Mouse (Mus musculus): ENCODE measurements around the gene Erbb4.

Gene Erbb4

GRCm38 (mm10) chr1:69107485-69108158 lies at the start of gene Erbb4:
Erbb4 (minus strand) TSS chr1:69108059.
- no peak for DNase-seq

- no peak for DNase-seq
These were observed 49.5 kb upstream of the Erbb4 start for GRCm38 (mm10) chr1:69157346-69157745.

- DNase-seq: no peak
These were observed 33.5 kb upstream of the Erbb4 start for GRCm38 (mm10) chr1:69141341-69141740.

GRCm38 (mm10) chr1:69139519-69139868 lies 31.6 kb upstream of the Erbb4 start:
- DNase-seq: no peak

GRCm38 (mm10) chr1:69138856-69139518 lies 31.1 kb upstream of the Erbb4 start:
- DNase-seq: peak; percentile 6 to 42

GRCm38 (mm10) chr1:69124147-69124848 lies 16.4 kb upstream of the Erbb4 start:
- no peak for DNase-seq

- DNase-seq: no peak
These were observed 10.5 kb upstream of the Erbb4 start for GRCm38 (mm10) chr1:69118249-69118938.

GRCm38 (mm10) chr1:69108159-69108925 lies 483 bp upstream of the Erbb4 start:
- peak; percentile 55 to 59 for DNase-seq

- peak in 1 of 2 experiments; percentile 4 for DNase-seq
These were observed 860 bp downstream of the Erbb4 start for GRCm38 (mm10) chr1:69106937-69107461.

GRCm38 (mm10) chr1:69106322-69106761 lies 1.5 kb downstream of the Erbb4 start:
- DNase-seq: peak; percentile 19 to 21

- DNase-seq: peak; percentile 32 to 53
These were observed 2.2 kb downstream of the Erbb4 start for GRCm38 (mm10) chr1:69105493-69106321.

GRCm38 (mm10) chr1:69105096-69105492 lies 2.8 kb downstream of the Erbb4 start:
- DNase-seq: no peak

GRCm38 (mm10) chr1:69103211-69103706 lies 4.6 kb downstream of the Erbb4 start:
- no peak for DNase-seq

- DNase-seq: no peak
These were observed 6.2 kb downstream of the Erbb4 start for GRCm38 (mm10) chr1:69101670-69102069.

- DNase-seq: no peak
These were observed 14.8 kb downstream of the Erbb4 start for GRCm38 (mm10) chr1:69093052-69093451.

- no peak for DNase-seq
These were observed 18.5 kb downstream of the Erbb4 start for GRCm38 (mm10) chr1:69089331-69089730.

GRCm38 (mm10) chr1:69085753-69086152 lies 22.1 kb downstream of the Erbb4 start:
- no peak for DNase-seq

GRCm38 (mm10) chr1:69048918-69049317 lies 58.9 kb downstream of the Erbb4 start:
- DNase-seq: no peak

- no peak for DNase-seq
These were observed 61.5 kb downstream of the Erbb4 start for GRCm38 (mm10) chr1:69046228-69046978.

GRCm38 (mm10) chr1:69027816-69028215 lies 80.0 kb downstream of the Erbb4 start:
- DNase-seq: no peak

Data from lung, adult 18-20 months (tissue).